Mouse (Mus musculus): ENCODE measurements around the gene Iqub. TPM values are rescaled to one million over a fixed set of nuclear protein-coding genes. Genes with fewer than 3 reads are reported as not detected.

The Iqub gene
- 0.08 TPM in 1 of 2 replicates, not detected in the other for polyA plus RNA-seq (2012; rRNA removed; ENCODE audit: low replicate concordance)

DNA sequence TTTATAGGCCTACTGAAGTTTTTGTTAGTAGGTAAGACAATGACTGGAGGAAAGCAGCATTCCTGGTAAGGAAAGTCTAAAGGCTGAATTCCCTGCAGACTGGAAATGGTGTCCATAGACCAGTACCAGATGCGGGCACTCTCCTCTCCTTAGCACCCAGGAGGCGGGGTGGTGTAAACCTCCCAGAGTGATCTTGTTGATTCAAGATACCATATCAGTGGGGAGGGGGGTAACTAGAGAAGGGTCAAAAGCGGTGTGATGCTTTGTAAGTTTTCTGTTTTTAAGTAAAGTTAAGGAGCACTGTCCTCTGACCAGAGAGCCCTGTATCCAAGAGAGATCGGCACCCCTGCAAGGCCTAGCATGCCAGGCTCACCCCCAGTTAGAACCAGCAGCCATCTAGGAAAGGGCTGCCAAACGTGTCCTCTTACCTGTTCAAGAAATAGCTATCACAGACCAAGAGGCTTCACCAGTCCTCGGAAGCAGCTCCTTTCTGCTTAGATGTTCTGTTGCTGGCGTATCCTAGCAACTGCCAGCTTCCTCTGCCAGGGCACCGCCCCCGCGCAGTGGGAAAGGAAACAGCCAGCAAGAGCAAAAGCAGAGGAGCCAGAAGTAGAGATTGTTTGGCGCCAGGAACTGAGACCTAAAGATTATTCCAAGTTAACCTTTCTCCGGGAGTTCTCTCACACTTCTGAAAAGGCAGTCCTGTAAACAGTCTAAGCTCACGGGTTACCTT, at the start of gene Iqub:
Iqub (minus strand) TSS at position 516 of the 733 bp plus-strand sequence.

DNA sequence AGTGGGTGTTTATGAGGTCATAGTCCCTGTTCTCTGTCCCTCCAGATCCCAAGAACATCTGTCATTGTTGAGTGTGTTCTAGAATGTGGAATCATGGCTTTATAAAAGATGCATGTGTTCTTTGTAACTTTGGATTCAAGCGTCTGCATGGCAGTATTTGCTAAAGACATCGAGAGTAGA, 13.1 kb upstream of the Iqub start, which contains the start of gene Asb15:
Asb15 (plus strand) TSS at position 81 of the 180 bp plus-strand sequence.

DNA sequence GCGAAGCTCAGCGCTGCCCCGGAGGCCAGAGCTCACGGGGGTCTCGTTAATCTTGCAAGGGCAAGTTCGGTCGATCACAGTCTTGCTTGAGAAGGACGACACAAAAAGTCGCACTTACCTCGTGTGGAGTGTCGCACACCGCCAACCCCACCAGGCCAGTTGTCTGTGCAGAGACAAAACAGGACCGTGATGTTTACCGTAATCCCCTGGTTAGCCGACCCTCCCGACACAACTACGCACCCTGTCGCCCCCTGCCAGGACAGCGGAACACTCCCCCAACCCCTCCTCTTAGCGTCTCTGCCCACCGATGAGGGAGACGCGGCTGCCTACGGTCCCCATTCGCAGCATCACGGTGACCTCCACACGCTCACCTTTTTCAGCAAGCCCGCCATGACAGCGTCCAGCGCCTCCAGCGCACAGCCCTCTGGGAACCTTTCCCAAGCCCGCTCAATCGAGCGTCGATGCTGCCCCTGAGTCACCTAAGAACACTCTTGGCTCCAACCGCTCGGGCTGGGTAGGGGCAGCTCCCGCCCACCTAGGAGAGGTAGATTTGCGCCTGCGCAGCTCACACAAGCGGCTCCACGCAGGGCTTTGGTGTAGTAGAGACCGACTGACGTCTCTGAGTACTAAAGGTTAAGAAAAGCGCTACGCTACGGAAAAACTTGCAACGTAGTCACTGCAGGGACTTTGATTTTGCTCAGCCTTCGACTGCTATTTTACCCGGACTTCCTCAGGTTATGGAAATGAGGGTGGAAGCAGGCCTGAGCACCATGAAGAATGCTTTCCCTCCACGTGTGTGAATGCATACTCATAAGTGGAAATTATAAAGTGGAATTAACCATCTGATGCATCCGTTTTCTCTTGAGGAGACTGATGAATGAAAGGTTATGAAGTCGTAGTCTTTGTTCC, 12.5 kb upstream of the Iqub start, which contains the start of gene Ndufa5:
Ndufa5 (minus strand) TSS at position 859 of the 909 bp plus-strand sequence.

Other genes with a start within 250 kb of the Iqub start
- 4.1 TPM in 2 replicates for gene Ndufa5, start 12.9 kb upstream of the Iqub start, polyA plus RNA-seq (2012; rRNA removed; ENCODE audit: low replicate concordance)
- gene Asb15, start 13.1 kb upstream of the Iqub start, polyA plus RNA-seq (2012; rRNA removed; ENCODE audit: low replicate concordance) = not detected in 2 replicates
- not detected in 2 replicates for gene Lmod2, start 82.7 kb upstream of the Iqub start, polyA plus RNA-seq (2012; rRNA removed; ENCODE audit: low replicate concordance)
- gene Wasl, start 149.9 kb upstream of the Iqub start, polyA plus RNA-seq (2012; rRNA removed; ENCODE audit: low replicate concordance) = 17.4 and 43.5 TPM in 2 replicates
- not detected in 2 replicates for gene Hyal6, start 218.2 kb upstream of the Iqub start, polyA plus RNA-seq (2012; rRNA removed; ENCODE audit: low replicate concordance)
- not detected in 2 replicates for gene Hyal4, start 233.3 kb upstream of the Iqub start, polyA plus RNA-seq (2012; rRNA removed; ENCODE audit: low replicate concordance)

Data from subcutaneous adipose tissue, adult 2 months (tissue).